Mouse (Mus musculus) 3T3-L1 (cell line): ENCODE data around the gene Krcc1.
"Not testable (repeated sequence)": the region's sequence is repeated elsewhere in the genome, so short reads cannot be mapped to it uniquely, and the experiment has no call there.

Source experiments
- DNase-seq: peaks from one replicate; pipeline ENCODE4 v3.0.0-alpha.2; 2015; ENCODE audit warnings: low read depth, low spot score

Krcc1 gene

DNA sequence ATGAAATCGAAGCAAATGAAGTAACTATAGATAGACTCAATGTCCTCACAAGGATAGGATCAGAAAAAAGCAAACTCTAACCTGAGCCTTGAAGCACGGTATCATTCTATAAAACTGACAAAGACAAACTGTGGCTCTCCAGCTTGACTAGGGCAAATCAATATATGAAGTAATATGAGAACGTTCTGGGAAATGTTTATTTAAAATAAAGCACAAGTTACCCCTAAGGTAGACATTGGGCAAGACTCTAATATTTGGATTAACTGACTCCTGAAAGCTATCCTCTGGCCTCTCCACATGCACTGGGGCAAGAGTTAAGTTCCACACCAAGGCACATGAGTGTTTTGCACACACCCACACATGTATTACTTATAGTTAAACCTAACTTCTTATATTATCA is 10.4 kb upstream of the Krcc1 start:
- DNase-seq, result no peak

DNA sequence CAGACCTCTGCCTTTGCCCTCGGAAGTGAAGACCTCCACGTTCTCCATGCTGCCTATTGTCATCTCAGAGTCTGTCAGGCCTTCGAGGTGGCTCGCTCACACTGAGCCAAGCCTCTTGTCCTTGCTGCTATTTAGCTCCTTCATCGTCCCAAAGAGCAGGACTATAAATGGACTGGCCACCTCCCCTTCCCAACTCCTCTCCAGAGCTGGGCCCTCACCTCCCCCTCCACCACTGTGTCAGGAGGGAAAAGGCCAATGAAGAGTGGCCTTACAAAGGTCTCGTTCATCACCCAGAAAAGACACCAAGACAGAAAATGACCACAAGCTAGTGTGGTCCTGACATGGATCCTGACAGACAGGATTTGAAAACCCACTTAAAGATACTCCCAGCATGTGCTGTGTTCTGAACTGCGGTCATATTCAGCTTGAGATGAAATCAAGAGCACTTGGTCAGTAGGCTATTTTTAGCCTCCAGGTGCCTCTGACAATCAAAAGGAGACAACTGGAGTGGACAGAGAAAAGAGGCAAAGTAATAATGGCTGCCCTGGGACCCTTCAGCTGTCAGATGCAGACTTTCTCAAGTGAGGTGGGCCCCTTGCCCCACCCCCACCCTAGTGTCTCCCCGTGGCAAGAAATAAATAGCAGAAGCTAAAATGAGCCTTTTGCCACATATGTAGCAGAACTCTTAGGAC is 9.2 kb upstream of the Krcc1 start:
- no peak for DNase-seq

DNA sequence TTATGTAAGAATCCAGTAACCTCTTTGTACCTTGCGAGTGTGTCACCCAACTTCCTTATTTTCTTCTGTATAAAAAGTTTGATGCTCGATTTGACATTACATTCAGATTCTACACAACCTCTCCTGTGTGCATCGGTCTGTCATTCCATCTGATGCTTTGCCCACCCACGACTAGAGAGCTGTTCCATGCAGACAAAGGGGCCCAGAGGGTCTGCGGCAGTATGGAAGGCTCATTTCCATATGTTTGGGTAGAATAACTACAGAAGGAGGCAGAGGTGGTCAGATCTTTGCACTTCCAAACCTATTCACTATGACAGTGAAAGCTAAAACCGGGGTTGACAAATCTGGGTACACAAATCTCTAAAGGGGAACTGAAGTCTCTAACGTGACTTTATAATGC is 3.9 kb upstream of the Krcc1 start:
- DNase-seq, result not testable (repeated sequence)

DNA sequence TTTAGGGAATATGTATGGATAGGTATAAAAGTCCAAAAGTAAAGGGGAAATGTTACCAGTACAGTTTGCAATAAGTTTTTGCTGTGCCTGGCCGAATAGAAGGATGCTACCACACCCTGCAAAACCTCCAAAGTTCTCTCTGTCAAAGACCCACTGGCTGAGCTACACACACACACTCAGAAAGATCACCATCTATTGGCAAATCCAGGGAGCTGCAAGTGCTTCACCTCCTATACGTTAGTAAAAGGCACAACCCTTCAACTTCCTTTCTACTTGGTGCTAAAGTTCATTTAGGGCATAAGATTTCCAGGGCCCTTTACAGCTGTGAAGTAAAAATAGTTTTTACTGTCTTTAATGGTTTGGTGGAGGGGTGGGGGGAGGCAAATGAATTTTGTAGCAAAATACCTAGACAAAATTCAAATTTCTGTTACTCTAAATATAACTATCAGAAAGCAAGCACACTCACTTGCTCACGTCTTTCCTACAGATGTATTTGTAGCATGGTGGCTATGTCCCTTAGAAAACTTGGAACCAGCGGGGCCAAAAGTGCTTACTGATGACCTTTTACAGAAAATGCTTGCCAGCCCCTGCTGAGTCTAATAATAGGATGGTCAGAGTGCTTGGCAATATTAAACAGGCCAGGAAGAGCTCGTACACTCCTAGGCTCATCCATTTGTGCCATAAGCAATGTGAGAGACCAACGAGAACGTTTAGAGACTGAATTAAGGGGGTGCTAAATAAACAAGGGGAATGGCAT is 2.4 kb upstream of the Krcc1 start:
- DNase-seq, result peak; percentile 62

DNA sequence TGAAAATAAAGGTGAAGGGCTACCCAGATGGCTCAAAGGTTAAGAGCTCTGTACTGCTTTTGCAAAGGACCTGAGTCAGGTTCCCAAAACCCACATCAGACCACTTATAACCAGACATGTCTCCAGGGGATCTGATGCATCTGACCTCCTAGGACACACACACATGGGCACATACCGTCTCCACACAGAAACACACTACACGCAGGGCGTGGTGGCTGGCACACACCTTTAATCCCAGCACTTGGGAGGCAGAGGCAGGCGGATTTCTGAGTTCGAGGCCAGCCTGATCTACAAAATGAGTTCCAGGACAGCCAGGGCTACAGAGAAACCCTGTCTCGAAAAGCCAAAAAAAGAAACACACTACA is 1.8 kb upstream of the Krcc1 start:
- not testable (repeated sequence) for DNase-seq

DNA sequence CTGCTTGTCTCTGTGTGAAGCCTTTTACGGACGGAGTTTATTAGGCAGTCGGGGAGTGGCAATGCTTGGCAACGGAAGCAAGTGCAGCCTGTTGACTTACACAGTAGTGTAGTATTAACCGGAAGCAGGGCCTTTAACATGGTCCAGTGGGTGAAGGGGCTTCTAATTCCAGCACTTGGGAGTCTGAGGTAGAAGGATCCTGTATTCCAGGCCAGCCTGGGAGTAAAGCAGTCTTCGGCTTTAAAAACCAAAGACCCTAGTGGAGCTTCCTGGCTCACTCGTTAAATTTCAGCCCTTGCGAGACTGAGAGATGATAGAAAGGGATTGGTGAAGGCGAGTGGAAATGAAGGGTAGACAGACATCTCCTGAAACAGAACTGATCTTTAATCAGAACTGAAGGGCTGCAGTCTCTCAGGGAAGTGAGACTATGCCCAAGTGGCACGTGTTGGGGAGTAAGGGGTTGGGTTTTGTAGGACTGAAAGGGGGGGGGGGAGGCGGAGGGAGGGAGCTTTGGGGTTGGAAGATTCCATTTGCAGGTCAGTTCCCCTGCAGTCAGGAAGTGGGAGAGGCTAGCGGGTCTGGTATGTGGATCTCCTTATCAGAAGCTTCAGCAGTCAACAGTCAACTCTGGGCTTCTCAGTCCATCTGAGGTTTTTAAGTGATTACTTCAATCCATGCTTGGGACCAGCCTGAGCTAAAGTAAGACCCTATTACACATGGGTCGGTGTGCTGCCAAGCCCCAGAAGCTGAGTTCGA is 998 bp upstream of the Krcc1 start:
- DNase-seq, result peak; percentile 61

DNA sequence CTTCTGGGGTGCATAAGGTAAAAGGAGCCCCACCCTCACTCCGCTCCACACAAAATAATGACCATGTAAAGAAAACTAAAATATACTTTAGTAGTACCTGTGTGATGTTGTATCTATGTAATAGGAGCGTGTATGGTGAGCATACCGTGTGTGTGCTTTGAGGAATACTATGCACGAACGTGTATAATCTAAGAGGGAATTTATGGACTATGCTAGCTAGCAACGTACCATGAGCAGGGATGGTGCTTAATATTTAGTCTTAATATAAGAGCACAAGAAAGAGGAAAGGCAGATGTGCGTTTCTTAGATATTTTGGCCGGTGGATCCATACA is 454 bp upstream of the Krcc1 start:
- DNase-seq, result no peak

DNA sequence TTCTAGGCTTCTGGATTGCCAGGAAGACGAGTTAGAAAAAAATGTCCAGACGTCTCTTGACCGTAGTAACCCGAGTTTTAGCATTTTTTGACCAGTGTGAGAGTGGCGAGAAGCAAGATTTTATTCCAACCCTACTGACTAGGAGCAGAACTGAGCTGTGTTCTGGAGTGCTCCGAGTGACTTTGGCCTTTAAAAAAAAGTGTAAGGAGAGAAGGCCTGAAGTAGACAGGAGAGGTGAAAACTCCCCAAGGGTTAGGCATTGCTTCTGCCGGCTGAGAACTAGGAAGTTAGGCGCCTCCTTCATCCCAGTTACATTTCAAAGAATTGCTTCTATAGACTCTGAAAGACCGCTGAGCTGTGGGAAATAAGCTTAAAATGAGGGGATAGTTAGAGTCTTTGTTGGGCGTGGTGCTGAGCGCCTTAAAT is 852 bp downstream of the Krcc1 start:
- no peak for DNase-seq

DNA sequence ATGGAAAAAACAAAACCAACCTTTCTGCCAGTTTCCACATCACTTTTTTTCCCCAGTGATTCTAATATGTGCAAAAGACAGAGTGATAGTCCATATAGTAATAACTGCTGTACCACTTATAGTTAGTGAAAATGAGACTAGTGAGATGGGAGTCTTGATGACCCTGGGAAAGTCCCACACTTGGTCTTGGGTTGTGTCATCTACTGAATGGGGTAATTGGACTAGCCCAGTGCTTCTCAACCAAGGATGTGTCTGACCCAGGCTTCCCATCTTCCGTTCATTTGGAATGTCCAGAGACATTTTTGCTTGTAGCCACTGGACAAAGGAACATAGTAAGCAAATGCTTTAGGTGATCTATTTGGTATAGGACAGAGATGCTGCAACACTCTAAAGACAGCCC is 2.2 kb downstream of the Krcc1 start:
- no peak for DNase-seq

DNA sequence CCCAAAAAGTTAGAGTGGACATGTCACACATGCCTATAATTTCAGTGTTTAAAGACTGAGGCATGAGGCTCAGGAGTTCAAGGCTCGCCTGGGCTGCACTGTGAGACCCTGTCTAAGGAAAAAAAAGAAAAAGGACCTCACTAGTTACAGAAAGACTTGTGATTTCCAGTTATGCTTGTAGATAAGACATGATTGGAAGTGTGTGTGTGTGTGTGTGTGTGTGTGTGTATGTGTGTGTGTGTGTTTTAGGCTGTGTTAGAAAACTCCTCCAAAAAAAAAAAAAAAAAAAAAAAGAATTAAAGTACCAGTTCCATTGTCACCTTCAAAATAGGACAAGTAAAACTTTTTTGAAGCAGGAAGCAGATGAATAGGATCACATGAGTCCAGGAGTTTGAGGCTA is 3.1 kb downstream of the Krcc1 start:
- no peak for DNase-seq

DNA sequence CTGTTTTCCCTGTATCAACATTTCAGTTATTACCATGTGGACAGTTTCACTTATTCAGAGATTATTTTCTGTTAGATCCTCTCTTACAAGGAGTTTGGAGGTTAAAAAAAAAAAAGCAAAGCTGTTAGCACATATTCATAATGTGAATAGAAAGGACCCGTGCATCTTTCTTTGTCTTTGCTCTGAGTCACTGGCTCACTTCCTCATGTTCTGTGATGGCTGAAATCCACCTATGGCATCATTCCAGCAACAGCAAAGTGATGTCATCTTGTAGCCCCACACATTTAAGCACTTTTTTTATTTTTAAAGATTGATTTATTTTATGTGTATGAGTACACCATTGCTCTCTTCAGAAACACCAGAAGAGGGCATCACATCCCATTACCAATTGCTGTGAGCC is 7.9 kb downstream of the Krcc1 start:
- peak; percentile 87 for DNase-seq

DNA sequence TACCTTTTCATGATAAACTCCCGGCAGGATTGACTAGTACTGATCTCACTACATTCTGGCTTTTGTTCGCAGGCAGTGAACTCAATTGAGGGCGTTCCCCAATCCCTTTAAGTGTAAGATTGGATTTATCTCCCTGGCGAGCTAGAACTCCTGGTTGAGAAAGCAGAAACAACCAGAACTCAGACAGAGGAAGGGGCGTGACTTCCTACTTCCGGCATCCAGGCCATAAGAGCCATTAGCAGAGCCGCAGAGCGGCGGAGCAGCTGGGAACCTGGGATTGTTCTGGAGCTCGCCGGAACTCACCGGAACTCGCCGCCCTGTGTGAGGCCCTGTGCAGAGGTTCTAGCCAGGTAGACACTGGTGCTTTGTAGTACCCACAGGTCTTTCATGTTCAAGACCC is 22.0 kb downstream of the Krcc1 start:
- no peak for DNase-seq

DNA sequence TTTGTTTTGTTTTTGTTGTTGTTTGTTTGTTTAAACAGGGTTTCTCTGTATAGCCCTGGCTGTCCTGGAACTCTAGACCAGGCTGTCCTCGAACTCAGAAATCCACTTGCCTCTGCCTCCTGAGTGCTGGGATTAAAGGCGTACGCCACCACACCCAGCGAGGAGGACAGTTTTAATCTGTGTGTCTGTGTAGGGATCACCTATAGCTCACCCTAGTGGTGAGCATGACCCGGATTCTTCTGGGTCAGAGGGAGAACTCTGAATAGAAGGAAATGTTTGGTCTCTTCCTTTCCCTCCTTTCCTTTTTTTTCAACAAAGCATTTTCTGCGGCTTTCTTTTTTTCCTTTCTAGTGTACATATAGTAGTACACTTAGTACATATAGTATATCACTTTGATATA is 23.8 kb downstream of the Krcc1 start:
- DNase-seq, result no peak

DNA sequence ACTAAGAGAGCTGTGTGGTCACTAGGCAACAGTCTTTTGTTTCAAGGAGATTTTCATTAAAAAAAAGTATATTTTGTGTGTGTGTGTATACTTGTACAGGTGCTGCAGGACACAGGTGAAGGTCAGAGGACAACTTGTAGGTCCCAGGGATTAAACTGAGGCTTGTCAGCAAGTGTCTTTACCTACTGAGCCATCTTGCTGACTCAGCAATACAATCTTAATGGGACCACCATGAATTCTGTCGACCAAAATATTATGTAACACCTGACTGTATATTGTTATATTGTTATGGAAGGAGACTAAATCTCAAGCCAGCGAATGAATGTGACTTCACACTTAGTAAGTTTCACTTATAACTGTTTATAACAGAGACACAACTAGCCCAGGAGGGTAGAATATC is 26.6 kb downstream of the Krcc1 start:
- DNase-seq, result no peak

DNA sequence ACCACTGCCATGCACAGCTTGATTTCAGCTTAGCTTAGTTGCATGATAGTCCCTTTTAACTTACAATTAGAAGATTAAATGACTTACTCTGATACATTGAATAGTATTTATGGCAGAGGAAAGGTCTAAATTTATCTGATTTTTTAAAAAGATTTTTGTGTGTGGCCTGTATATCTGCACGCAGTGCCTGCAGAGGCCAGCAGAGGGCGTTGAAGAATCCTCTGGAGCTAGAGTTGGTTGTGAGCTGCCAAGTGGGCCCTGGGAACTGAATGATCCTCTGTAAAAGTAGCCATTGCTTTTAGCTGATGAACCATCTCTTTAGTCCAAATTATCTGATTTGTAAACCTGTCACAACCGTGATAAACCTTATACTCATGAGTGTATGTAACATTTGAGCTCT is 27.3 kb downstream of the Krcc1 start:
- DNase-seq, result peak; percentile 48

DNA sequence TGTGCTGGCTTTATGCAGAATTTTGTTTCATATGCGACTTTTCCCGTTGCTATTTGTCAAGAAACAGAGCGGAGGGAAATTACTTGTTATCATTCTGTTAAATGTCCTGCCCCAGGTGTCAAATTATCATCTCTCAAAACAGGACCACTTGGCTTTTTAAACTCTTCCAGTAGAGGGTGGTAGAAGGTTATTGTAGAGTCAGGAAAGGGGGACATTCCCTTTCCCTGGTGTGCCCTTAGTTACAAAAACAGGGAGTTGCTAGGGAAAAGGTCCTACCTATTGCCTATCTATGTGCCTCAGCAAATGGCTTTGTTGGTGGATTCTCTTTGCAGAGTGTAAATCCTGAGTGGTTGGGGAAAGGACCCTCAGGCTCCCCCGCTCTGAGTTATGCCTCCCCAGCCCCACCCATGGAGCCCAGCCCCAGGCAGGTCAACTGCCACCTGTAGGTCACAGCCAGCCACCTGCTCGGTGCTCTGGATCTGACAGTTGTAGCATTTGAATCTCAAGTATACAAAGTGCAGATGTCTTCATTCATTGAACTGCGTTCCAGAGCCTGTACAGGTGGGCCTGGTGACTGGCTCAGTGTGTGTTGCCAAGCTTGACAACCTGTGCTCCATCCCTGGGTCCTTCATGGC is 30.7 kb downstream of the Krcc1 start:
- peak; percentile 18 for DNase-seq

DNA sequence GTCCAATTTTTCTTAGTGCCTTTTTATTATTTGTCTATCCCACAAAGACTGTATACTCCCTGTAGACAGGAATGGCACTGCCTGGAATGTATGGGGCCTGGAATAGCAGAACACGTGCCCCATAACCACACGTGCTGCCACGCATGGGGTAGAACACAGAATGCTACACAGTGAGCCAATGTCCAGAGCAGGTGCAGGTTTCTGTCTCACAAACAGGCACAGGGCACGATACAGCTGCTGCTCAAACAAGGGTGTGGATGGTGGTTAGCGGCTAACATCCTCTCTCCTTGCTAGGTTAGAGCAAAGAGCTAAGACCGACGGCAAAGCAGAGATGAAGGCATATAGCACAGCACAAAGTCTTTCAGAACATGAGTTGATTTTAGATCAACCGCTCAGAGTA is 36.0 kb downstream of the Krcc1 start:
- no peak for DNase-seq

DNA sequence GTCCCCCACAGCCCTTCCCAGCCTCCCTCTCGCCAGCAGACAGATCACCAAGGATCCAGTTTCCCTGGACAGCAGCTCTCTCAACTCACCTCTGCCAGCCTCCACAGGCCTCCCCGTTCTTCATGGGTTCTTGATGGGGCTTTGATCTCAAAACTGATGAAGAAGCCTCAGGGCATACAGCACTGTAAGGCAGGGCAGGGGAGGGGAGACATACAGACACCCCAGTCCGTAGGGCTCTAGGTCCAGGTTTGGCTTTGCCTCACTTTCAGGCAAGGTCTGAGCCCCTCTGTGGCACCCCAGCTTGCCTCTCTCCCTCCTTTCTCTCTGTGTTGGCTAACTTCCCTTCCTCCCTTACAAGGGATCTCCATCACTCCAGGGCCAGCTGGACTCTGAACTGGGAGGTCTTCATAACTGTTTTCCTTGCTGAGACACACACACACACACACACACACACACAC is 50.4 kb downstream of the Krcc1 start, which contains the start of gene Smyd1:
Gene Smyd1 (minus strand): TSS at position 408 of the 458 bp plus-strand sequence.
- no peak for DNase-seq

DNA sequence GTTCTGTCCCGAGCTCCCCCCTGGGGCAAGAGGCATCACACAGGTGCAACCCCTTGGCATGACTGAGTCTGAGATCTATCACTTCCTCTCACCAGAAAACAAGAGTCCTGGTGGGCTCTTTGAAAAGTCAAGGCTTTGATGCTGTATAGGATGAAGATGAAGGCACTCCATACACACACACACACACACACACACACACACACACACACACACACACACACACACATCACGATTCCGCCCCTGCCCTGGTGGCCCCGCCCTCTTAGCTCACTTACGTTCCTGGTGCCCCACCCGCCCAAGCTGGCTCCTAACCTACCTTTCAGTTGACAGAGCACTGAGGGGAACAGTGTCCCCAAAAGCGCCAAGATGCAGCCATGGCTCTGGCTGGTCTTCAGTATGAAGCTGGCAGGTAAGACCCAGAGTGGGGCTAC is 51.0 kb downstream of the Krcc1 start, which contains the start of gene Cd8b1:
Gene Cd8b1 (plus strand): TSS at position 298 of the 431 bp plus-strand sequence.
- no peak for DNase-seq

DNA sequence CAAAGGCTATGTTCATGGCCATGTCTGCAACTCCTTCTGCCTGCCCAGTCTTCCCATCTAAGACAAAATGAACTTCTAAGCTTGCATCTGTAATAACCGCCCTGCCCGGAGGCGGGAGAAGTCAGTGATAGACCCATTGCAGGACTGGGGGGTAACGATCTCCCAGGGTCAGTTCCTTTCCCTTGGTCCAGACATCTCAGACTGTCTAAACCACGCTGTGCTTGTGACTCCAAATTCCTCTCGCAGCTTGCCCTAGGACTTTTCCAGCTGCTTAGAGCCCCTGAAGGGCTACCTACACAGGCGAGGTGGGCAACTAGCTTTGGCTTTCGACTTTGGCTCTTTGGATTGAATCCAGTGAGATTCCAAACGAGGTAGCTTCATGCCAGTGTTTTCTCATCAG is 53.3 kb downstream of the Krcc1 start:
- no peak for DNase-seq

DNA sequence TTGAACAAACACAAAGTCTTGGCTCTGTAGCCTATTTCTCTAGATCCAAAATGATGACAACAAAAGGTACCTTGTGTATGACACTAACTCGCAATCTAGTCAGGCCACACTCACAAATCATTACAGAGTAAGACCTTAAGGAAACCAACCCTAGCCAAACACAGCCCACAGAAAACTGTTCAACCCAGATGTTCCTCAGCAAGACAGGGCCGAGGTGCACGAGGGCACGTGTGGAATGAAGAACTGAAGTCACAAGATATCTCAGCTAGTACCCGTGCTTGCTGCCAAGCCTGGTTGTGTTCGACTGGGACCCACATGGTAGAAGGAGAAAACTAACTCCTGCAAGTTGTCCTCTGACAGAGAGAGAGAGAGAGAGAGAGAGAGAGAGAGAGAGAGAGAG is 58.4 kb downstream of the Krcc1 start:
- no peak for DNase-seq

DNA sequence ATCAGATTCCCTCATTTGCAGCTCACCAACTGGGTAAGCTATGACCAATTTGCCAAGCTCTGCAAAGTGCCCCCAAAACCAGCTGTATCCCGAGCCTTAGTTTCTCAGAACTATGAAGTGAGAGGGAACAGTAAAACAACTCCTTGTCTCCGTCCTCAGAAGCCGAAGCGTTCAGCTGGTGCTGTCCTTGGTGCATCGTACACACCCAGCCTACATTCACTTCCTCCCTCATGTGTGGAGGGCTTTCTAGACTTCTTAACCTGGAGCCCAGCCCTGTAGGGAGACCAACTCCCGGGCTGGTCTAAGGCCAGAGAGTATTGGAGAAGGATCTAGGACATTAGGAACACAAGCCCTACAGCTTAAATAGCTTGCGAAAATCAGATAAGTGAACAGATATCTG is 59.0 kb downstream of the Krcc1 start:
- no peak for DNase-seq
